Comparison of ENCODE assay signal across 17 mouse cellular contexts in the genomic region with DNA sequence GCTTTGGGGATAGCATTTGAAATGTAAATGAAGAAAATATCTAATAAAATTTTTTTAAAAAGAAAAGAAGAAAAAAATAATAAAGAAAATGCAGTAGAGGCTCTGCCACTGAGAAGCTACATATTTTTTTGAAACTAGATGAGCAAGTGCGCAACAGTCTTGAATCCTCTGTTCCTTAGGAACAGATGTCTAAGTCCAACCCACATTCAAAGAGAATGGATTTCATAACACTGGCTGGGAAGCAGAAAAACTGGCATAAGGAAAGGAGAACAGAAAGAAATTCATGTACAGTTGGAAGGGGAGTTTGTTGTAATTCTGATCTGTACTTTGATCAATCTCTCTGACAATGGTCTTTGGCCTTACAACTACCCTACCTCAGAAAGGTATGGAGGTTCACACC.
"Had no signal": no experiment of that assay in that cellular context is flagged by ENCODE, and none has a peak within 500 bp of the region (broad histone marks: within the 10 kb centered on the region; RNA-seq: fewer than 3 reads in every experiment).

No protein-coding gene starts in this region.

- DNase-seq: kidney, adult 18-20 months; kidney, postnatal 14 days; liver; liver, embryonic 13.5 days; liver, postnatal 0 days; lung, postnatal 14 days; retina, postnatal 1 day; right cerebral cortex, postnatal 25 days; thymus, postnatal 14 days had no signal

- H3K36me3 ChIP-seq: intestine, embryonic 15.5 days; limb, embryonic 12.5 days; liver, embryonic 13.5 days; lung, embryonic 15.5 days; midbrain, embryonic 15.5 days; neural tube, embryonic 12.5 days had no signal

- H3K9me3 ChIP-seq: intestine, embryonic 15.5 days; limb, embryonic 12.5 days; liver, embryonic 13.5 days; lung, embryonic 15.5 days; megakaryocyte, embryonic 14.5 days; midbrain, embryonic 15.5 days; neural tube, embryonic 12.5 days had no signal

- H3K27me3 ChIP-seq: intestine, embryonic 15.5 days; limb, embryonic 12.5 days; liver, embryonic 13.5 days; lung, embryonic 15.5 days; megakaryocyte, embryonic 14.5 days; midbrain, embryonic 15.5 days; neural tube, embryonic 12.5 days had no signal

- H3K4me2 ChIP-seq: intestine, embryonic 15.5 days; limb, embryonic 12.5 days; liver, embryonic 13.5 days; lung, embryonic 15.5 days; midbrain, embryonic 11.5 days; midbrain, embryonic 15.5 days; neural tube, embryonic 12.5 days had no signal

- H3K27ac ChIP-seq: intestine, embryonic 15.5 days; limb, embryonic 12.5 days; liver, embryonic 13.5 days; lung, embryonic 15.5 days; macrophage; midbrain, embryonic 15.5 days; neural tube, embryonic 12.5 days had no signal

- H3K9ac ChIP-seq: intestine, embryonic 15.5 days; limb, embryonic 12.5 days; liver, embryonic 13.5 days; liver, postnatal 0 days; lung, embryonic 15.5 days; midbrain, embryonic 15.5 days; neural tube, embryonic 12.5 days had no signal

- H3K4me3 ChIP-seq: intestine, embryonic 15.5 days; limb, embryonic 12.5 days; liver, embryonic 13.5 days; lung, embryonic 15.5 days; megakaryocyte, embryonic 14.5 days; midbrain, embryonic 15.5 days; neural tube, embryonic 12.5 days had no signal

- ATAC-seq: intestine, embryonic 15.5 days; liver, postnatal 0 days; midbrain, embryonic 15.5 days had no signal

- H3K4me1 ChIP-seq: intestine, embryonic 15.5 days; limb, embryonic 12.5 days; liver, embryonic 13.5 days; lung, embryonic 15.5 days; megakaryocyte, embryonic 14.5 days; midbrain, embryonic 15.5 days; neural tube, embryonic 12.5 days had no signal
